In the genomic region with DNA sequence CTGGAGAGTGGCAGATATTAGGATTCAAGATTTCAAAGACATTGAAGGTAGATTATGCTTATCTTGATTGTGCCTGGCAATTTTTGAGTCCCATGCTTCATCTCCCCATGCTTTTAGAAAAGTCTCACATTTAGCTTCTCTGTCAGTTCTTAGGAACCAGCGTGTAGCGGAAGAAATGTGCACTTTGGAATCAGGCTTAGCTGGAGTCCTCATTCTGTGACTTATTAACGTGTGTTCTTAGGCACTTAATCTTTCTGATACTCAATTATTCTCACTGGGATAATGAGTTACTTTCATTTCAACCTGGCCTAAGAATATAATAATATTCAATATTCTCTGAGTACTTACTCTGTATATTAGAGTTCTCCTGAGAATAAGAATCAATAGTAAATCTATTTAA, we compare ENCODE assay signal across 29 mouse cellular contexts. TPM values are rescaled to one million over a fixed set of nuclear protein-coding genes. Genes with fewer than 3 reads are reported as not detected.
DNase-seq lines count a peak whose midpoint lies in the region; ATAC-seq and TF ChIP-seq lines count a peak whose summit lies in the region.
"Had no signal": no experiment of that assay in that cellular context is flagged by ENCODE, and none has a peak within 500 bp of the region (broad histone marks: within the 10 kb centered on the region; RNA-seq: fewer than 3 reads in every experiment).

No protein-coding gene starts in this region.

- DNase-seq in forebrain, embryonic 14.5 days (ENCODE audit: low spot score): peak; percentile 17
- DNase-seq in brain, embryonic 14.5 days (ENCODE audit: low read depth): peak; percentile 32
- DNase-seq in kidney, postnatal 36 days: peak; percentile 28 to 69
- DNase-seq in layer of hippocampus, postnatal 25 days (ENCODE audit: extremely low spot score in 1 of 2, low spot score in 1 of 2): no peak
- DNase-seq: adrenal gland, adult 8-10 months; cerebellum, adult 9-10 months; cerebellum, postnatal 36 days; gastrocnemius, postnatal 25 days; heart, adult 11 months; heart, postnatal 4 days; liver; lung, adult 2 months; lung, postnatal 10 days; midbrain, embryonic 14.5 days; retina, postnatal 1 day; right cerebral cortex, postnatal 14 days had no signal

- no peaks in the 10 kb centered on the region for H3K4me1 ChIP-seq in forebrain, embryonic 14.5 days (ENCODE audit: control insufficient read depth, insufficient read depth, low read length)
- no peaks in the 10 kb centered on the region for H3K4me1 ChIP-seq in forebrain, embryonic 12.5 days
- H3K4me1 ChIP-seq in kidney, embryonic 16.5 days (ENCODE audit: insufficient read depth, low read length): no peaks in the 10 kb centered on the region
- H3K4me1 ChIP-seq in heart, embryonic 12.5 days (replicated peaks): no peaks in the 10 kb centered on the region
- H3K4me1 ChIP-seq: forebrain, embryonic 15.5 days; heart, embryonic 10.5 days; hindbrain, embryonic 13.5 days had no signal

- no peaks in the 10 kb centered on the region for H3K27me3 ChIP-seq in forebrain, embryonic 14.5 days (replicated peaks; ENCODE audit: control insufficient read depth, insufficient read depth, low read length)
- no peaks in the 10 kb centered on the region for H3K27me3 ChIP-seq in forebrain, embryonic 12.5 days
- H3K27me3 ChIP-seq in kidney, embryonic 16.5 days (ENCODE audit: insufficient read depth, low read length): no peaks in the 10 kb centered on the region
- H3K27me3 ChIP-seq in heart, embryonic 12.5 days (replicated peaks): no peaks in the 10 kb centered on the region
- H3K27me3 ChIP-seq: CH12.LX; forebrain, embryonic 15.5 days; hindbrain, embryonic 13.5 days had no signal

- H3K9me3 ChIP-seq in forebrain, embryonic 14.5 days (replicated peaks; ENCODE audit: control insufficient read depth, low read length): no peaks in the 10 kb centered on the region
- no peaks in the 10 kb centered on the region for H3K9me3 ChIP-seq in forebrain, embryonic 12.5 days
- no peaks in the 10 kb centered on the region for H3K9me3 ChIP-seq in kidney, embryonic 16.5 days (ENCODE audit: low read length)
- no peaks in the 10 kb centered on the region for H3K9me3 ChIP-seq in heart, embryonic 12.5 days (replicated peaks)
- H3K9me3 ChIP-seq: forebrain, embryonic 15.5 days; heart, embryonic 10.5 days; hindbrain, embryonic 13.5 days had no signal

- H3K4me2 ChIP-seq in forebrain, embryonic 14.5 days (ENCODE audit: low read length): no peak overlapping the region
- no peak overlapping the region for H3K4me2 ChIP-seq in forebrain, embryonic 12.5 days
- H3K4me2 ChIP-seq in kidney, embryonic 16.5 days (replicated peaks; ENCODE audit: low read depth, low read length): no peak overlapping the region
- H3K4me2 ChIP-seq in heart, embryonic 12.5 days: no peak overlapping the region
- H3K4me2 ChIP-seq: forebrain, embryonic 15.5 days; hindbrain, embryonic 13.5 days had no signal

- ATAC-seq in forebrain, embryonic 14.5 days: no peak
- no peak for ATAC-seq in forebrain, embryonic 12.5 days (ENCODE audit: low FRiP score)
- ATAC-seq in kidney, embryonic 16.5 days (ENCODE audit: low FRiP score, low TSS enrichment): peak; percentile 42; the same call in 1 of the 2 replicates
- ATAC-seq in heart, embryonic 12.5 days (ENCODE audit: insufficient number of reproducible peaks, low FRiP score): no peak
- ATAC-seq: forebrain, embryonic 15.5 days had no signal

- TF ChIP-seq CTCF in brain, embryonic 14.5 days (IDR thresholded peaks at IDR 0.05; ENCODE audit: borderline replicate concordance, extremely low read depth, insufficient read depth, insufficient read length): no peak

- TF ChIP-seq POLR2A in brain, embryonic 14.5 days (IDR thresholded peaks at IDR 0.05; ENCODE audit: borderline replicate concordance, extremely low read depth, insufficient read depth, insufficient read length, poor library complexity, severe bottlenecking): no peak

- no peaks in the 10 kb centered on the region for H3K36me3 ChIP-seq in forebrain, embryonic 14.5 days (ENCODE audit: control insufficient read depth, insufficient read depth, low read length)
- H3K36me3 ChIP-seq in forebrain, embryonic 12.5 days (replicated peaks): no peaks in the 10 kb centered on the region
- H3K36me3 ChIP-seq in kidney, embryonic 16.5 days (ENCODE audit: insufficient read depth, low read length): no peaks in the 10 kb centered on the region
- H3K36me3 ChIP-seq in heart, embryonic 12.5 days: no peaks in the 10 kb centered on the region
- H3K36me3 ChIP-seq: forebrain, embryonic 15.5 days; heart, embryonic 10.5 days; hindbrain, embryonic 13.5 days had no signal

- H3K27ac ChIP-seq in forebrain, embryonic 14.5 days (ENCODE audit: low read depth, low read length): no peak overlapping the region
- no peak overlapping the region for H3K27ac ChIP-seq in forebrain, embryonic 12.5 days
- no peak overlapping the region for H3K27ac ChIP-seq in kidney, embryonic 16.5 days (ENCODE audit: low read length)
- H3K27ac ChIP-seq in heart, embryonic 12.5 days (ENCODE audit: poor library complexity, severe bottlenecking): no peak overlapping the region
- H3K27ac ChIP-seq: forebrain, embryonic 15.5 days; heart, embryonic 10.5 days; hindbrain, embryonic 13.5 days; liver, embryonic 14.5 days; macrophage had no signal

- WGBS in forebrain, embryonic 14.5 days: 60% methylated on average over 3 of the region's 3 CpGs
- WGBS in forebrain, embryonic 12.5 days: 71% methylated on average over 3 of the region's 3 CpGs
- 66% methylated on average over 3 of the region's 3 CpGs for WGBS in kidney, embryonic 16.5 days
- 76% methylated on average over 3 of the region's 3 CpGs for WGBS in heart, embryonic 12.5 days

- H3K9ac ChIP-seq in forebrain, embryonic 14.5 days (ENCODE audit: low read length): no peak overlapping the region
- no peak overlapping the region for H3K9ac ChIP-seq in forebrain, embryonic 12.5 days
- no peak overlapping the region for H3K9ac ChIP-seq in kidney, embryonic 16.5 days (replicated peaks; ENCODE audit: low read length)
- no peak overlapping the region for H3K9ac ChIP-seq in heart, embryonic 12.5 days
- H3K9ac ChIP-seq: forebrain, embryonic 15.5 days; hindbrain, embryonic 13.5 days; liver, embryonic 14.5 days had no signal

- H3K4me3 ChIP-seq in forebrain, embryonic 14.5 days (ENCODE audit: low read depth, low read length): no peak overlapping the region
- H3K4me3 ChIP-seq in forebrain, embryonic 12.5 days (replicated peaks): no peak overlapping the region
- H3K4me3 ChIP-seq in kidney, embryonic 16.5 days (ENCODE audit: low read length): no peak overlapping the region
- H3K4me3 ChIP-seq in heart, embryonic 12.5 days: no peak overlapping the region
- H3K4me3 ChIP-seq: forebrain, embryonic 15.5 days; heart, embryonic 10.5 days; hindbrain, embryonic 13.5 days had no signal

RNA-seq across cellular contexts. Expression of gene Cftr, which starts 10.2 kb away (rescaled TPM):
- 0.06 and 0.09 TPM in 2 replicates for polyA plus RNA-seq in forebrain, embryonic 14.5 days (2014; fragmentation: Nextera tagmentation; extraction: Ambion mirVana)
- polyA plus RNA-seq in forebrain, embryonic 12.5 days (2016; fragmentation: Nextera tagmentation; extraction: Ambion mirVana): 0.18 and 0.24 TPM in 2 replicates
- 0.25 and 0.38 TPM in 2 replicates for polyA plus RNA-seq in brain, embryonic 14.5 days (2012; rRNA removed)
- 4.8 TPM in 2 replicates for polyA plus RNA-seq in kidney, embryonic 16.5 days (2015; fragmentation: Nextera tagmentation; extraction: Ambion mirVana)
- polyA plus RNA-seq in heart, embryonic 12.5 days (2016; fragmentation: Nextera tagmentation; extraction: Ambion mirVana): 0.18 and 0.19 TPM in 2 replicates
- total RNA-seq in layer of hippocampus, postnatal 25 days (2021): under 1 TPM; 0.14 to 0.22 TPM
- total RNA-seq: CH12.LX; gastrocnemius, adult 18-20 months; gastrocnemius, postnatal 25 days; megakaryocyte-erythroid progenitor cell, adult 5-6 weeks; monocyte, adult 5-6 weeks had no signal
- polyA plus RNA-seq: C2C12, macrophage had no signal

Comparison
In these comparisons a context has a peak if more than half of its experiments do, and no peak if none do; other contexts are left out.
1. DNase-seq: peak in forebrain, embryonic 14.5 days (single experiment), brain, embryonic 14.5 days (single experiment) and kidney, postnatal 36 days (2 of 2); none in layer of hippocampus, postnatal 25 days (0 of 2).